Mouse (Mus musculus) testis, adult 2 months (tissue): ENCODE measurements around the gene Pm20d2.

Experiments used
- CTCF ChIP-seq: fragments of 200-500 bp; IDR thresholded peaks from 2 replicates; pipeline ENCODE4 v1.5.1; 2012; ENCODE audit warnings: low read depth, mild to moderate bottlenecking, inconsistent platforms, low read length, moderate library complexity; ENCODE audit not compliant: control insufficient read depth, insufficient read depth, insufficient replicate concordance
- POLR2A ChIP-seq: fragments of 200-500 bp; IDR thresholded peaks from 2 replicates; pipeline ENCODE4 v1.6.1; 2012; ENCODE audit warnings: low read depth, mild to moderate bottlenecking, inconsistent platforms, low read length, moderate library complexity; ENCODE audit not compliant: control insufficient read depth

GRCm38 (mm10) chr4:33183477-33183876 is 6.1 kb downstream of the Pm20d2 start:
- TF ChIP-seq CTCF (no peak), POLR2A (no peak)
